Mouse (Mus musculus): ENCODE results near the gene Pcbp2. TPM values are rescaled to one million over a fixed set of nuclear protein-coding genes. Genes with fewer than 3 reads are reported as not detected.

The Pcbp2 gene
- polyA plus RNA-seq, 1 experiment, result 289 TPM

GRCm38 (mm10) chr15:102524892-102525485 lies 54.6 kb downstream of the Pcbp2 start, which contains the start of gene Npff:
Npff (minus strand) TSS chr15:102524942.
- no peak for TF ChIP-seq GATA1 (IDR thresholded peaks at IDR 0.05; ENCODE audit: low read length)

- TF ChIP-seq GATA1 (IDR thresholded peaks at IDR 0.05; ENCODE audit: low read length), result no peak
Measured at GRCm38 (mm10) chr15:102526111-102527002, 56.0 kb downstream of the Pcbp2 start.

- no peak for TF ChIP-seq GATA1 (IDR thresholded peaks at IDR 0.05; ENCODE audit: low read length)
Measured at GRCm38 (mm10) chr15:102527936-102528335, 57.6 kb downstream of the Pcbp2 start.

GRCm38 (mm10) chr15:102528396-102528795 lies 58.1 kb downstream of the Pcbp2 start:
- no peak for TF ChIP-seq GATA1 (IDR thresholded peaks at IDR 0.05; ENCODE audit: low read length)

- no peak for TF ChIP-seq GATA1 (IDR thresholded peaks at IDR 0.05; ENCODE audit: low read length)
Measured at GRCm38 (mm10) chr15:102530566-102530965, 60.2 kb downstream of the Pcbp2 start.

GRCm38 (mm10) chr15:102531586-102531985 lies 61.2 kb downstream of the Pcbp2 start:
- TF ChIP-seq GATA1 (IDR thresholded peaks at IDR 0.05; ENCODE audit: low read length), result no peak

GRCm38 (mm10) chr15:102532106-102532900 lies 62.0 kb downstream of the Pcbp2 start:
- TF ChIP-seq GATA1 (IDR thresholded peaks at IDR 0.05; ENCODE audit: low read length), result no peak

GRCm38 (mm10) chr15:102533926-102534325 lies 63.6 kb downstream of the Pcbp2 start:
- TF ChIP-seq GATA1 (IDR thresholded peaks at IDR 0.05; ENCODE audit: low read length), result no peak

- TF ChIP-seq GATA1 (IDR thresholded peaks at IDR 0.05; ENCODE audit: low read length), result no peak
Measured at GRCm38 (mm10) chr15:102544801-102545200, 74.5 kb downstream of the Pcbp2 start.

- no peak for TF ChIP-seq GATA1 (IDR thresholded peaks at IDR 0.05; ENCODE audit: low read length)
Measured at GRCm38 (mm10) chr15:102546246-102546645, 75.9 kb downstream of the Pcbp2 start.

GRCm38 (mm10) chr15:102546677-102547427 lies 76.5 kb downstream of the Pcbp2 start:
- TF ChIP-seq GATA1 (IDR thresholded peaks at IDR 0.05; ENCODE audit: low read length), result no peak

- TF ChIP-seq GATA1 (IDR thresholded peaks at IDR 0.05; ENCODE audit: low read length), result no peak
Measured at GRCm38 (mm10) chr15:102547478-102547877, 77.1 kb downstream of the Pcbp2 start.

Other genes with a start within 250 kb of the Pcbp2 start
- 29.3 and 36.6 TPM in 2 replicates for gene Itgb7, start 238.6 kb upstream of the Pcbp2 start, polyA plus RNA-seq (2012)
- 2.6 and 2.9 TPM in 2 replicates for gene Rarg, start 213.0 kb upstream of the Pcbp2 start, polyA plus RNA-seq (2012)
- not detected in 2 replicates for gene Gm9918, start 200.0 kb upstream of the Pcbp2 start, polyA plus RNA-seq (2012)
- 74.7 and 76.7 TPM in 2 replicates for gene Mfsd5, start 191.1 kb upstream of the Pcbp2 start, polyA plus RNA-seq (2012)
- gene Espl1, start 174.3 kb upstream of the Pcbp2 start, polyA plus RNA-seq (2012), result 38.5 and 42.8 TPM in 2 replicates
- gene Pfdn5, start 144.4 kb upstream of the Pcbp2 start, polyA plus RNA-seq (2012), result 9.9 and 26.7 TPM in 2 replicates
- gene Myg1, start 138.8 kb upstream of the Pcbp2 start, polyA plus RNA-seq (2012), result 74.6 and 92.3 TPM in 2 replicates
- 194 and 207 TPM in 2 replicates for gene Aaas, start 119.8 kb upstream of the Pcbp2 start, polyA plus RNA-seq (2012)
- gene Sp7, start 103.4 kb upstream of the Pcbp2 start, polyA plus RNA-seq (2012), result not detected in 2 replicates
- gene Sp1, start 64.4 kb upstream of the Pcbp2 start, polyA plus RNA-seq (2012), result 15.3 and 42.1 TPM in 2 replicates
- gene Amhr2, start 25.2 kb upstream of the Pcbp2 start, polyA plus RNA-seq (2012), result not detected in 2 replicates
- 56.7 and 227 TPM in 2 replicates for gene Prr13, start 11.5 kb upstream of the Pcbp2 start, polyA plus RNA-seq (2012)
- not detected in 2 replicates for gene Gm10337, start 33.2 kb downstream of the Pcbp2 start, polyA plus RNA-seq (2012)
- 1.2 and 1.3 TPM in 2 replicates for gene Map3k12, start 46.5 kb downstream of the Pcbp2 start, polyA plus RNA-seq (2012)
- 75.2 and 86.3 TPM in 2 replicates for gene Tarbp2, start 47.7 kb downstream of the Pcbp2 start, polyA plus RNA-seq (2012)
- 1.4 and 1.7 TPM in 2 replicates for gene Npff, start 54.4 kb downstream of the Pcbp2 start, polyA plus RNA-seq (2012)
- 0.09 TPM in 1 of 2 replicates, not detected in the other for gene Gm28047, start 154.5 kb downstream of the Pcbp2 start, polyA plus RNA-seq (2012)
- 9.3 and 13.2 TPM in 2 replicates for gene Atf7, start 154.9 kb downstream of the Pcbp2 start, polyA plus RNA-seq (2012)
- 65.3 and 313 TPM in 2 replicates for gene Atp5g2, start 201.8 kb downstream of the Pcbp2 start, polyA plus RNA-seq (2012)